Mouse (Mus musculus) midbrain, embryonic 15.5 days (tissue): Measurements from ENCODE around the gene Pdzd7. TPM values are rescaled to one million over a fixed set of nuclear protein-coding genes. Genes with fewer than 3 reads are reported as not detected.

ENCODE experiments used
- ATAC-seq: fragments of 200-750 bp; cut with Nextera tagmentation; replicated peaks from 2 replicates; pipeline ENCODE4 v1.8.0; 2017; ENCODE audit warnings: moderate TSS enrichment
- H3K27ac ChIP-seq: fragments of 300-500 bp; sonication (generic); 2 replicates; pipeline ENCODE4 v1.5.1; 2015; ENCODE audit warnings: mild to moderate bottlenecking, inconsistent platforms
- H3K27me3 ChIP-seq: fragments of 300-500 bp; sonication (generic); replicated peaks from 2 replicates; pipeline ENCODE4 v1.6.1; 2015; ENCODE audit warnings: inconsistent platforms
- H3K36me3 ChIP-seq: fragments of 300-500 bp; sonication (generic); replicated peaks from 2 replicates; pipeline ENCODE4 v1.6.1; 2015; ENCODE audit warnings: inconsistent platforms
- H3K4me1 ChIP-seq: fragments of 300-500 bp; sonication (generic); 2 replicates; pipeline ENCODE4 v1.6.1; 2015; ENCODE audit warnings: inconsistent platforms
- H3K4me2 ChIP-seq: fragments of 300-500 bp; sonication (generic); 2 replicates; pipeline ENCODE4 v1.6.1; 2015; ENCODE audit warnings: inconsistent platforms, mild to moderate bottlenecking, moderate library complexity
- H3K4me3 ChIP-seq: fragments of 300-500 bp; sonication (generic); 2 replicates; pipeline ENCODE4 v1.5.1; 2015; ENCODE audit warnings: mild to moderate bottlenecking, inconsistent platforms
- H3K9ac ChIP-seq: fragments of 300-500 bp; sonication (generic); 2 replicates; pipeline ENCODE4 v1.6.1; 2015; ENCODE audit warnings: mild to moderate bottlenecking, inconsistent platforms
- H3K9me3 ChIP-seq: fragments of 300-500 bp; sonication (generic); 2 replicates; pipeline ENCODE4 v1.6.1; 2016; ENCODE audit warnings: inconsistent platforms
- WGBS: fragments of 180-500 bp; shearing (Covaris S2); methylation state at CpG from one replicate; pipeline ENCODE4 v1.1.7; 2015; ENCODE audit warnings: mixed read lengths; 5-methylcytosine and 5-hydroxymethylcytosine counted together
- polyA plus RNA-seq: library from polyadenylated mRNA; unstranded; fragments of >200 nt; fragmentation: Nextera tagmentation; extraction: Ambion mirVana; gene quantifications from 2 replicates; pipeline ENCODE4 v1.2.1, GENCODE M21; 2015

Gene Pdzd7
- polyA plus RNA-seq, 1 experiment from 2014 or later, result 4.1 TPM

GRCm38 (mm10) chr19:45014335-45014971 lies 31.1 kb downstream of the Pdzd7 start, which contains the start of gene Lzts2:
Gene Lzts2, plus strand, starts transcription at chr19:45014414.
- H3K9me3 ChIP-seq, result no peaks in the 10 kb centered on the region
- H3K4me1 ChIP-seq, result peaks cover 39% of the 10 kb centered on the region
- peak within 1 kb of the TSS; percentile 87 for H3K4me2 ChIP-seq
- peaks cover 5% of the 10 kb centered on the region; the same call in 1 of the 2 replicates for H3K36me3 ChIP-seq
- 0 out of 2 replicates have a peak, but pooled peaks cover 3% of the 10 kb centered on the region for H3K27me3 ChIP-seq
- peak within 1 kb of the TSS; percentile 33 for H3K4me3 ChIP-seq
- peak within 1 kb of the TSS; percentile 35; the same call in 1 of the 2 replicates for H3K9ac ChIP-seq
- no peak for ATAC-seq
- WGBS, result 19% methylated on average over 10 of the region's 10 CpGs
- H3K27ac ChIP-seq, result no peak within 1 kb of the TSS

GRCm38 (mm10) chr19:45013581-45014225 lies 31.8 kb downstream of the Pdzd7 start:
- no peak overlapping the region for H3K4me3 ChIP-seq
- no peak overlapping the region for H3K4me2 ChIP-seq
- H3K9ac ChIP-seq, result no peak overlapping the region
- H3K27ac ChIP-seq, result no peak overlapping the region
- 0 out of 2 replicates have a peak, but pooled peaks cover 3% of the 10 kb centered on the region for H3K27me3 ChIP-seq
- 70% methylated on average over 6 of the region's 6 CpGs for whole genome bisulfite sequencing
- H3K4me1 ChIP-seq, result peaks cover 37% of the 10 kb centered on the region
- ATAC-seq, result no peak
- no peaks in the 10 kb centered on the region for H3K9me3 ChIP-seq
- peaks cover 6% of the 10 kb centered on the region; the same call in 1 of the 2 replicates for H3K36me3 ChIP-seq

- Histone ChIP-seq H3K9me3 (no peaks in the 10 kb centered on the region), H3K9ac (no peak overlapping the region), H3K4me3 (no peak overlapping the region), H3K27me3 (0 out of 2 replicates have a peak, but pooled peaks cover 3% of the 10 kb centered on the region), H3K36me3 (peaks cover 7% of the 10 kb centered on the region; the same call in 1 of the 2 replicates), H3K4me1 (peaks cover 41% of the 10 kb centered on the region), H3K27ac (peak overlapping the region; percentile 67), H3K4me2 (no peak overlapping the region)
- WGBS, result 25% methylated on average over 6 of the region's 6 CpGs
- ATAC-seq, result no peak
Observed at GRCm38 (mm10) chr19:45012636-45013035, 32.9 kb downstream of the Pdzd7 start.

DNA sequence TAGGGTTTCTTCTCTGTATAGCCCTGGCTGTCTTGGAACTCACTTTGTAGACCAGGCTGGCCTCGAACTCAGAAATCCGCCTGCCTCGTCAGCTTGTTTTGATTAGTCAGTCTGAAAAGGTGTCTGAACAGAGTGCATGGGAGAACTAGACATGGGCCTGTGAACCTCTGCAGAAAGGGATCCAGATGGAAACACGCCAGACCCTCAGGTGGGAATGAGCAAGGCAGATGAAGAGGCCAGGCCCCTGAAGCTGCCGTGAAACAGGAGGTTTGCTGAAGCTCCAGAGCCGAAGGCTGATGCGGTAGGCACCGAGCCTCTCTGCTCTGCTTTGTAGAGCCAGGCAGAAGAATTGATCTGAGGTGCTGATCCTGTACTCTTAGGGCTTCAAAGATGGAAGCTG lies 33.3 kb downstream of the Pdzd7 start:
- WGBS, result 81% methylated on average over 8 of the region's 8 CpGs
- peaks cover 7% of the 10 kb centered on the region; the same call in 1 of the 2 replicates for H3K36me3 ChIP-seq
- H3K9me3 ChIP-seq, result no peaks in the 10 kb centered on the region
- peaks cover 46% of the 10 kb centered on the region for H3K4me1 ChIP-seq
- no peak overlapping the region for H3K9ac ChIP-seq
- no peak overlapping the region for H3K4me3 ChIP-seq
- H3K27ac ChIP-seq, result peak overlapping the region; percentile 67
- H3K27me3 ChIP-seq, result 0 out of 2 replicates have a peak, but pooled peaks cover 3% of the 10 kb centered on the region
- no peak for ATAC-seq
- H3K4me2 ChIP-seq, result no peak overlapping the region

DNA sequence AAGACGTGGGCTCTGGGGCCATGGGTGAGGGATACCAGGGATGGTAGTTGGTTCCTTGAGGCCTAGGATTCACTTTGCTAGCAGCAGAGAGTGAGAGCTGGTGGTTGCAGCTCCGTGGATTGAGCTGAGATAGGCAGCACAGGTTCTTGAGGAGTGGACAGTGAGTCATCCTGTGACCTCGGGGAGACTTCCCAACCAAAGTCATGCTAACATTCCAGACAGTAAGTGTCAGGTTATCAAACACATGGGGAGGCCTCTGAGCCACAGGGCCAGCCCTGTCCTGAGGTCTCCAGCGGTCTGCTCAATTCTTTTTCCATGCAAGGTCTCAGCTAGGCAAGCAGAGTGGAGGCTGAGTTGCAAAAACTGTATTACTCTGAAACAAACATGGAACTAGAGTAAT lies 34.9 kb downstream of the Pdzd7 start:
- H3K36me3 ChIP-seq, result peaks cover 7% of the 10 kb centered on the region; the same call in 1 of the 2 replicates
- peaks cover 39% of the 10 kb centered on the region for H3K4me1 ChIP-seq
- H3K9me3 ChIP-seq, result no peaks in the 10 kb centered on the region
- 0 out of 2 replicates have a peak, but pooled peaks cover 3% of the 10 kb centered on the region for H3K27me3 ChIP-seq
- no peak overlapping the region for H3K27ac ChIP-seq
- no peak for ATAC-seq
- H3K9ac ChIP-seq, result no peak overlapping the region
- H3K4me3 ChIP-seq, result no peak overlapping the region
- 89% methylated on average over 4 of the region's 4 CpGs for WGBS
- no peak overlapping the region for H3K4me2 ChIP-seq

GRCm38 (mm10) chr19:45007425-45008191 lies 37.9 kb downstream of the Pdzd7 start:
- 93% methylated on average over 20 of the region's 20 CpGs for WGBS
- Histone ChIP-seq H3K4me1 (peaks cover 37% of the 10 kb centered on the region), H3K9me3 (no peaks in the 10 kb centered on the region), H3K4me2 (peak overlapping the region; percentile 96), H3K4me3 (peak overlapping the region; percentile 96; the same call in 1 of the 2 replicates), H3K27ac (no peak overlapping the region), H3K9ac (no peak overlapping the region; the same call in 1 of the 2 replicates), H3K36me3 (peaks cover 12% of the 10 kb centered on the region), H3K27me3 (no peaks in the 10 kb centered on the region)
- no peak for ATAC-seq

- ATAC-seq, result no peak
- WGBS, result 42% methylated on average over 17 of the region's 17 CpGs
- peaks cover 12% of the 10 kb centered on the region for H3K36me3 ChIP-seq
Observed at GRCm38 (mm10) chr19:45007021-45007420, 38.5 kb downstream of the Pdzd7 start.

GRCm38 (mm10) chr19:45005957-45006712 lies 39.4 kb downstream of the Pdzd7 start, which contains the start of gene Mrpl43:
Gene Mrpl43, minus strand, starts transcription at chr19:45006442.
- Histone ChIP-seq H3K36me3 (peaks cover 13% of the 10 kb centered on the region), H3K27me3 (no peaks in the 10 kb centered on the region), H3K4me1 (peaks cover 35% of the 10 kb centered on the region), H3K4me3 (peak within 1 kb of the TSS; percentile 96), H3K4me2 (peak within 1 kb of the TSS; percentile 96), H3K9ac (peak within 1 kb of the TSS; percentile 79), H3K27ac (peak within 1 kb of the TSS; percentile 84), H3K9me3 (no peaks in the 10 kb centered on the region)
- peak; percentile 95 for ATAC-seq
- WGBS, result under 1% methylated on average over 82 of the region's 82 CpGs

More at GRCm38 (mm10) chr19:45007021-45007420, 38.5 kb downstream of the Pdzd7 start:
- Histone ChIP-seq H3K4me2 (peak overlapping the region; percentile 96), H3K9ac (no peak overlapping the region; the same call in 1 of the 2 replicates), H3K27ac (peak overlapping the region; percentile 84), H3K9me3 (no peaks in the 10 kb centered on the region), H3K4me3 (peak overlapping the region; percentile 96), H3K4me1 (peaks cover 35% of the 10 kb centered on the region), H3K27me3 (no peaks in the 10 kb centered on the region)

DNA sequence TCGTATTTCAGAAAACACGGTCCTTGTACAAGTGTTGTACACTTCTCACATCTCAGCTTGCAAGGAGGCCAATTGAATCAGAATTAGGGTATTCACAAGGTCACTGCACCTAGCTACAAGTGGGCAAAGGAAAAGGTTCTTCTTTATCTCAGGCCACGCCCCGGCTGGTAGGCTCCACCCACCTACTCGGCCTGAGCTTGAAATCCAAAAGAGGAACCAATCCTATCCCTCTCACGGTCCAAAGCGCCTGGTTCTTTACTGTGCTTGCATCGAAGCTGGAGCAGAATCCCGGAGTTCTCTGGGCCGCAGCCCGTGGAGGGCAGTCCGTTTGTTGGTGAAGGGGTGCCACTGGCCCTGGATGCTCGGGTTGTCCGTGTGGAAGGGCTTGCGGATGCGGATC lies 40.1 kb downstream of the Pdzd7 start, which contains the start of gene Twnk:
Twnk (plus strand) TSS at position 220 of the 400 bp plus-strand sequence.
- 10% methylated on average over 16 of the region's 16 CpGs for WGBS

DNA sequence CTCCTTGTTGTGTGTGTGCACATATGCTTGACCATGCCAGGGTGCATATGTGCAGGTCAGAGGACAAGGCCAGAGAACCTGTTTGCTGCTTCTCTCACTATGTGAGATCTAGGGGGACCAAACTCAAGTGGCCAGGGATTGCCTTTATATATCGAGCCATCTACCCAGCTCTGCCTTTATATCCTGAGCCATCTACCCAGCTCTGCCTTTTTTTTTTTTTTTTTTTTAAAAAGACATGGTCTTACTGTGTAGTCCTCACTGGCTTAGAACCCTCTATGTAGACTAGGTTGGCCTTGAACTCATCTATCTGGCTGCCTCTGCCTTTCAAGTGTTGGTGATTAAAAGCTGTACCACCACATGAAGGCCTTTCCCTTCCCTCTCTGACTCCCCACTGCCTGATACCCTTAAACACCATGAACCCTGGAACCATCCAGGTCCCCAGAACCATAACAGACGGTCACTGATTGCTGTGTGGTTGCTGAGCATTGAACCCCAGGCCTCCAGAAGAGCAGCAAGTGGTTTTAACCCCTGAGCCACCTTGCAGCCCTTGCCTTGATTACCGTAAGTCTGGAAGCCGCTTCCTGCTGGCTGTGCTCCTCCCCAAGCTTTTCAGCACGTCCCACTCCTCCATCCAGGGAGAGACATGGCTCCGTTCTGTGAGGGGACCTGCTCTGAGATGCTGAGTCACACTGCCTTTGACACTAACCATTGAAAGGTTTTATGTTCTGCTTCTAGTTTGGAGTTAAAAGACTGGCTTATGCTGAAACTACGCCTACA lies 41.6 kb downstream of the Pdzd7 start:
- ATAC-seq, result no peak
- H3K9me3 ChIP-seq, result no peaks in the 10 kb centered on the region
- H3K4me3 ChIP-seq, result no peak overlapping the region
- H3K36me3 ChIP-seq, result peaks cover 14% of the 10 kb centered on the region
- no peak overlapping the region for H3K9ac ChIP-seq
- H3K27me3 ChIP-seq, result no peaks in the 10 kb centered on the region
- no peak overlapping the region for H3K27ac ChIP-seq
- H3K4me2 ChIP-seq, result no peak overlapping the region
- 89% methylated on average over 7 of the region's 7 CpGs for WGBS
- peaks cover 32% of the 10 kb centered on the region for H3K4me1 ChIP-seq

More for the DNA sequence above, 40.1 kb downstream of the Pdzd7 start, which contains the start of gene Twnk:
- H3K4me2 ChIP-seq, result peak within 1 kb of the TSS; percentile 96
- ATAC-seq, result no peak
- H3K4me1 ChIP-seq, result peaks cover 35% of the 10 kb centered on the region
- H3K27ac ChIP-seq, result peak within 1 kb of the TSS; percentile 84
- peak within 1 kb of the TSS; percentile 96 for H3K4me3 ChIP-seq
- H3K9ac ChIP-seq, result peak within 1 kb of the TSS; percentile 79
- no peaks in the 10 kb centered on the region for H3K9me3 ChIP-seq
- H3K27me3 ChIP-seq, result no peaks in the 10 kb centered on the region
- H3K36me3 ChIP-seq, result peaks cover 11% of the 10 kb centered on the region

- no peak for ATAC-seq
- no peaks in the 10 kb centered on the region for H3K9me3 ChIP-seq
- H3K4me1 ChIP-seq, result peaks cover 18% of the 10 kb centered on the region
- no peak overlapping the region for H3K4me3 ChIP-seq
- no peak overlapping the region for H3K4me2 ChIP-seq
- no peaks in the 10 kb centered on the region for H3K27me3 ChIP-seq
- 65% methylated on average over 3 of the region's 3 CpGs for WGBS
- peaks cover 24% of the 10 kb centered on the region for H3K36me3 ChIP-seq
- no peak overlapping the region for H3K9ac ChIP-seq
- no peak overlapping the region for H3K27ac ChIP-seq
Observed at GRCm38 (mm10) chr19:45002301-45002700, 43.2 kb downstream of the Pdzd7 start.
